Mouse (Mus musculus): ENCODE measurements around the gene C530008M17Rik. TPM values are rescaled to one million over a fixed set of nuclear protein-coding genes. Genes with fewer than 3 reads are reported as not detected.

Gene C530008M17Rik
- polyA plus RNA-seq, 1 experiment from 2014 or later, result 18.4 TPM

- DNase-seq (ENCODE audit: low spot score) (no peak), ATAC-seq (ENCODE audit: insufficient number of reproducible peaks, low FRiP score, low TSS enrichment, low read depth) (no peak)
- Histone ChIP-seq H3K27ac (replicated peaks; ENCODE audit: low read depth, low read length) (no peak overlapping the region), H3K9me3 (ENCODE audit: control insufficient read depth, low read length) (no peaks in the 10 kb centered on the region), H3K27me3 (ENCODE audit: control insufficient read depth, insufficient read depth, low read length) (no peaks in the 10 kb centered on the region), H3K9ac (ENCODE audit: low read length) (no peak overlapping the region), H3K4me1 (ENCODE audit: control insufficient read depth, insufficient read depth, low read length) (no peaks in the 10 kb centered on the region), H3K4me2 (ENCODE audit: low read depth, severe bottlenecking) (no peak overlapping the region), H3K4me3 (ENCODE audit: low read depth, low read length) (no peak overlapping the region), H3K36me3 (ENCODE audit: control insufficient read depth, insufficient read depth, low read length) (no peaks in the 10 kb centered on the region)
- WGBS, result 89% methylated on average over 6 of the region's 6 CpGs
Measured at GRCm38 (mm10) chr5:76733055-76733641, 76.8 kb downstream of the C530008M17Rik start.

DNA sequence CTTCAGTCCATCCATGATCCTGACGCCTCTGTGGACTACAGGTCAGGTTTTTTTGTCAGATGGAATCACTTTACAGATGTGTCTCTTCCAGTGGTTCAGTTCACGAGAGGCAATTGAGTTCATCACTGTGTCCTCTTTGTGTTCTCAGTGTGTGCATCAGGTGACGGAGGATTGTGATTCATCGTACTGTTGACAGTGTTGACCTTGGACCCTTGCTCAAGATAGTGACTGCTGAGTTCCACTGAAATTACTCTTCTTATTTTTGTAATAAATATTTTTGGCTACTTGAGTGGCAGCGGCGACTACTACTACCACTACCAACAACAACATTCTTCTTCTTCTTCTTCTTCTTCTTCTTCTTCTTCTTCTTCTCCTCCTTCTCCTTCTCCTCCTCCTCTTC is 85.2 kb downstream of the C530008M17Rik start:
- 97% methylated on average over 6 of the region's 6 CpGs for WGBS
- H3K4me1 ChIP-seq (ENCODE audit: control insufficient read depth, insufficient read depth, low read length), result no peaks in the 10 kb centered on the region
- no peak overlapping the region for H3K4me2 ChIP-seq (ENCODE audit: low read depth, severe bottlenecking)
- H3K27ac ChIP-seq (replicated peaks; ENCODE audit: low read depth, low read length), result no peak overlapping the region
- H3K9ac ChIP-seq (ENCODE audit: low read length), result no peak overlapping the region
- no peak for DNase-seq (ENCODE audit: low spot score)
- no peak for ATAC-seq (ENCODE audit: insufficient number of reproducible peaks, low FRiP score, low TSS enrichment, low read depth)
- H3K4me3 ChIP-seq (ENCODE audit: low read depth, low read length), result no peak overlapping the region
- H3K36me3 ChIP-seq (ENCODE audit: control insufficient read depth, insufficient read depth, low read length), result no peaks in the 10 kb centered on the region
- no peaks in the 10 kb centered on the region for H3K27me3 ChIP-seq (ENCODE audit: control insufficient read depth, insufficient read depth, low read length)
- no peaks in the 10 kb centered on the region for H3K9me3 ChIP-seq (ENCODE audit: control insufficient read depth, low read length)

- no peak overlapping the region for H3K4me2 ChIP-seq (ENCODE audit: low read depth, severe bottlenecking)
- H3K9me3 ChIP-seq (ENCODE audit: control insufficient read depth, low read length), result no peaks in the 10 kb centered on the region
- no peak overlapping the region for H3K9ac ChIP-seq (ENCODE audit: low read length)
- WGBS, result 92% methylated on average over 6 of the region's 6 CpGs
- no peaks in the 10 kb centered on the region for H3K27me3 ChIP-seq (ENCODE audit: control insufficient read depth, insufficient read depth, low read length)
- no peak for ATAC-seq (ENCODE audit: insufficient number of reproducible peaks, low FRiP score, low TSS enrichment, low read depth)
- DNase-seq (ENCODE audit: low spot score), result no peak
- no peaks in the 10 kb centered on the region for H3K36me3 ChIP-seq (ENCODE audit: control insufficient read depth, insufficient read depth, low read length)
- H3K27ac ChIP-seq (replicated peaks; ENCODE audit: low read depth, low read length), result no peak overlapping the region
- no peak overlapping the region for H3K4me3 ChIP-seq (ENCODE audit: low read depth, low read length)
- H3K4me1 ChIP-seq (ENCODE audit: control insufficient read depth, insufficient read depth, low read length), result no peaks in the 10 kb centered on the region
Measured at GRCm38 (mm10) chr5:76742076-76742475, 85.8 kb downstream of the C530008M17Rik start.

DNA sequence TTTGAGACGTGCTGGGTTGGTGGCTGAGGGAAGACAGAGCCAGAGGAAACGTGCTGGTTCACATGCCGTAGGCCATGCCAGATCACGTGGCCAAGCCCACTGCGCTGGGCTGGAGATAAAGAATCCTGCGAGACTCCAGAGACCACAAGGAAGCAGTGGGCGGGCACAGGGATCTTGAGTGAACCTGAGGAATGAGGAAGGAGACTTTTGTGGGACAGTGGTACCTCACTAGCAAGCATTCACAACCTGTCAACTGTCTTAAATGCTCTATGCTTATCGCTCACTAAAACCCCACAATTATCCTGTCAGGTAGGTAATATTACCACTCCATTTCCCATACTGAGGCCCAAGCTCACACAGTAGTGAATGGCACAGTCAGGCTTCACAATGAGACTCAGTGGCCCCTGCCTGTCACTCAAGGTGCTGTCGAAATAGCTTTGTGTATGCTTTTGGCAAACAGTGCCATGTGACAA is 88.5 kb downstream of the C530008M17Rik start:
- Histone ChIP-seq H3K9me3 (ENCODE audit: control insufficient read depth, low read length) (no peaks in the 10 kb centered on the region), H3K4me3 (ENCODE audit: low read depth, low read length) (no peak overlapping the region), H3K4me1 (ENCODE audit: control insufficient read depth, insufficient read depth, low read length) (no peaks in the 10 kb centered on the region), H3K4me2 (ENCODE audit: low read depth, severe bottlenecking) (no peak overlapping the region), H3K27ac (replicated peaks; ENCODE audit: low read depth, low read length) (no peak overlapping the region), H3K36me3 (ENCODE audit: control insufficient read depth, insufficient read depth, low read length) (no peaks in the 10 kb centered on the region), H3K9ac (ENCODE audit: low read length) (no peak overlapping the region), H3K27me3 (ENCODE audit: control insufficient read depth, insufficient read depth, low read length) (no peaks in the 10 kb centered on the region)
- DNase-seq (ENCODE audit: low spot score) (no peak), ATAC-seq (ENCODE audit: insufficient number of reproducible peaks, low FRiP score, low TSS enrichment, low read depth) (no peak)
- 91% methylated on average over 9 of the region's 9 CpGs for WGBS

DNA sequence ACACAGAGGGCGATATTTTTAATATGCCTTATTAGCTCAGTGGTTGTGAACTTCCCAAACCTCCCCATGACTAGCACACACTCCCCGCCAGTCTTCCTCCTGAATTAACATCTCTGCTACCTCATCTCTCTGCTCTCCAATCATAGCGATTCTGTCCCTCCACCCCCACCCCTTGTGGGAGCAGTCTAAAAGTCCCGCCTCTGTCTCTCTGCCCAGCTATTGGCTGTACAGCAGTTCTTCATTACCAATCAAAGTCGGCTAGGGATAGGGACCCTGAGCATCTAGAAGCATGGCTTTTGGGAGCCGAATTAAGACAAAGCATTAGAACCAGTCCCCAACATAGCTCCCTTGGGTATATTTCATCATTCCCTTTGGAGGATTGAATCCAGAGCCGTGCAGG is 91.5 kb downstream of the C530008M17Rik start:
- H3K27ac ChIP-seq (replicated peaks; ENCODE audit: low read depth, low read length), result no peak overlapping the region
- H3K4me3 ChIP-seq (ENCODE audit: low read depth, low read length), result no peak overlapping the region
- H3K27me3 ChIP-seq (ENCODE audit: control insufficient read depth, insufficient read depth, low read length), result no peaks in the 10 kb centered on the region
- H3K4me1 ChIP-seq (ENCODE audit: control insufficient read depth, insufficient read depth, low read length), result no peaks in the 10 kb centered on the region
- no peaks in the 10 kb centered on the region for H3K9me3 ChIP-seq (ENCODE audit: control insufficient read depth, low read length)
- ATAC-seq (ENCODE audit: insufficient number of reproducible peaks, low FRiP score, low TSS enrichment, low read depth), result no peak
- H3K9ac ChIP-seq (ENCODE audit: low read length), result no peak overlapping the region
- no peak for DNase-seq (ENCODE audit: low spot score)
- 61% methylated on average over 7 of the region's 7 CpGs for WGBS
- no peak overlapping the region for H3K4me2 ChIP-seq (ENCODE audit: low read depth, severe bottlenecking)
- no peaks in the 10 kb centered on the region for H3K36me3 ChIP-seq (ENCODE audit: control insufficient read depth, insufficient read depth, low read length)

DNA sequence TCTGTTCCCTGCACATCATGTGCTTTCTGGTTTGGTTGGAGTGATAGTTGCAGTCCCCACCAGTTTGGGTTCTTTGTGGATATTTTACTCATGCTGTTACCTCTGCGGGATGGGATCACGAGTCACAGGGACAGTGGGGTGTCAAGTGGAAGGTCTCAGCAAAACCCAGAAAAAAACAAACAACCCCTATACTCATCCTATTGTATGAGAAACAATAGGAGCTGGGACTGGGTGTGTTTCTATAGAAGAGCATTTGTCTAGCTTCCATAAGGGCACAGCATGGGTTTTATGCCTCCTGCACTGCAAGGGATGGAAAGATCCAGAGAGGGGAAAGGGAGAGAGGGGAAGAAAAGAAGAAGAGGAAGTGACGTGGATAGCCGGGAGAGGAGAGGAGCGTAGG is 96.0 kb downstream of the C530008M17Rik start:
- Histone ChIP-seq H3K4me1 (ENCODE audit: control insufficient read depth, insufficient read depth, low read length) (no peaks in the 10 kb centered on the region), H3K9ac (ENCODE audit: low read length) (no peak overlapping the region), H3K27me3 (ENCODE audit: control insufficient read depth, insufficient read depth, low read length) (no peaks in the 10 kb centered on the region), H3K27ac (replicated peaks; ENCODE audit: low read depth, low read length) (no peak overlapping the region), H3K4me2 (ENCODE audit: low read depth, severe bottlenecking) (no peak overlapping the region), H3K36me3 (ENCODE audit: control insufficient read depth, insufficient read depth, low read length) (no peaks in the 10 kb centered on the region), H3K4me3 (ENCODE audit: low read depth, low read length) (no peak overlapping the region), H3K9me3 (ENCODE audit: control insufficient read depth, low read length) (no peaks in the 10 kb centered on the region)
- no peak for DNase-seq (ENCODE audit: low spot score)
- no peak for ATAC-seq (ENCODE audit: insufficient number of reproducible peaks, low FRiP score, low TSS enrichment, low read depth)
- WGBS, result 89% methylated on average over 5 of the region's 5 CpGs

DNA sequence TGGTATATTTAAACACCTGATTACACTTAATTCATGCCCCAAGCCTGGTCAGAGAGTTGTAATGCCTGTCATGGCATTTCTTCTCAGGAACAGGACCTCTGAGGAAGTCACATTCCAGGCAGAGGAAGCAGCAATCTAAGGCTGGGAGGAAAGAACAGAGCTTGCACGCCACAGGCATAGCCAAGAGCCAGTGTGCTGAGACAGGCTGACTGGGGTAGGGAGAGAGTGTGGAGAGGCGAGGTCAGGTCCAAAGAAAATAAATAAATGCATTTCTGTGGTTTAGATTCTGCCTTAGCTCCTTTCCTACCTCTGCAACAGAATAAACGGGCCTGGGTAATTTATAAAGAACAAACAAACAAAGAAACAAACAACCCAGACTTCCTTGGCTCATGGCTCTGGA is 104.0 kb downstream of the C530008M17Rik start:
- Histone ChIP-seq H3K4me3 (ENCODE audit: low read depth, low read length) (no peak overlapping the region), H3K9me3 (ENCODE audit: control insufficient read depth, low read length) (no peaks in the 10 kb centered on the region), H3K9ac (ENCODE audit: low read length) (no peak overlapping the region), H3K27ac (replicated peaks; ENCODE audit: low read depth, low read length) (no peak overlapping the region), H3K36me3 (ENCODE audit: control insufficient read depth, insufficient read depth, low read length) (no peaks in the 10 kb centered on the region), H3K4me1 (ENCODE audit: control insufficient read depth, insufficient read depth, low read length) (0 out of 2 replicates have a peak, but pooled peaks cover 11% of the 10 kb centered on the region), H3K4me2 (ENCODE audit: low read depth, severe bottlenecking) (no peak overlapping the region), H3K27me3 (ENCODE audit: control insufficient read depth, insufficient read depth, low read length) (no peaks in the 10 kb centered on the region)
- WGBS, result 75% methylated on average over 3 of the region's 3 CpGs
- ATAC-seq (ENCODE audit: insufficient number of reproducible peaks, low FRiP score, low TSS enrichment, low read depth) (no peak), DNase-seq (ENCODE audit: low spot score) (no peak)

DNA sequence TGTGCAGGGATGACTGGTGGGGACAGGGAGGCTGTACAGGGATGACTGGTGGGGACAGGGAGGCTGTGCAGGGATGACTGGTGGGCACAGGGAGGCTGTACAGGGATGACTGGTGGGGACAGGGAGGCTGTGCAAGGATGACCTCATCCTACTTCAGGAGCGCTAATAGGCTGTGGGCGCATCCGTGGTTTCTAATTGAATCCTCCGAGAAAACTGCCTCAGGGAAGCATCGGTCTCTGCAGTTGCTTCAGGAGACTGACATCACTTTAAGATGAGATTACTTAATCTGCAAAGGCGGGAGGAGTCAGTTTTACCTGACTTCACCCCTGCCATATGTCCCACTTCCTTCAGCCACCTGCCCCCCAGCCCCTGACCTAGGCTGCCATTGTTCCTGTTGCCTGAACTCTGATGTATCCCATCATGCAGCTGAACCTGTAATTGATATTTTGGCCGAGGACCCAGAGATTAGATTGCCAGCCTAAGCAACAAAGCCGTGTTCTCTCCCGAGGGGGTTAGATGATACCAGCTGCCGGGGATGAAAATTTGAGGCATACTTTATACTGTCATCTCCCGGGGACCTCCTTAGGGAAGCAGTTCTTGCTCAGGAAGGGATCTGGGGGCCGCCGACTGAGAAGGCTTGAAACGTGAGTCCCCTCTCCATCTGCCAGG is 105.9 kb downstream of the C530008M17Rik start:
- no peak overlapping the region for H3K27ac ChIP-seq (replicated peaks; ENCODE audit: low read depth, low read length)
- peaks cover 5% of the 10 kb centered on the region; the same call in 1 of the 2 replicates for H3K36me3 ChIP-seq (ENCODE audit: control insufficient read depth, insufficient read depth, low read length)
- H3K4me3 ChIP-seq (ENCODE audit: low read depth, low read length), result no peak overlapping the region
- DNase-seq (ENCODE audit: low spot score) (no peak), ATAC-seq (ENCODE audit: insufficient number of reproducible peaks, low FRiP score, low TSS enrichment, low read depth) (no peak)
- no peaks in the 10 kb centered on the region for H3K9me3 ChIP-seq (ENCODE audit: control insufficient read depth, low read length)
- WGBS, result 78% methylated on average over 14 of the region's 14 CpGs
- 0 out of 2 replicates have a peak, but pooled peaks cover 11% of the 10 kb centered on the region for H3K4me1 ChIP-seq (ENCODE audit: control insufficient read depth, insufficient read depth, low read length)
- no peak overlapping the region for H3K4me2 ChIP-seq (ENCODE audit: low read depth, severe bottlenecking)
- no peak overlapping the region for H3K9ac ChIP-seq (ENCODE audit: low read length)
- no peaks in the 10 kb centered on the region for H3K27me3 ChIP-seq (ENCODE audit: control insufficient read depth, insufficient read depth, low read length)
